In genomic region chr10:111595513-111595995, GRCm38 (mm10) we compare ENCODE assay signal across 10 mouse cellular contexts.
DNase-seq lines count a peak whose midpoint lies in the region; ATAC-seq lines count a peak whose summit lies in the region.
"Had no signal": no experiment of that assay in that cellular context is flagged by ENCODE, and none has a peak within 500 bp of the region (broad histone marks: within the 10 kb centered on the region; RNA-seq: fewer than 3 reads in every experiment).

No protein-coding gene starts in this region.

- H3K4me2 ChIP-seq in heart, embryonic 15.5 days, result peak overlapping the region; percentile 56
- 0 out of 2 replicates have a peak overlapping the region, but pooled peaks have one; percentile 17 for H3K4me2 ChIP-seq in kidney, embryonic 15.5 days
- no peak overlapping the region for H3K4me2 ChIP-seq in midbrain, embryonic 15.5 days
- H3K4me2 ChIP-seq: forebrain, embryonic 12.5 days had no signal

- H3K27me3 ChIP-seq in heart, embryonic 15.5 days, result 0 out of 2 replicates have a peak, but pooled peaks cover 3% of the 10 kb centered on the region
- H3K27me3 ChIP-seq in kidney, embryonic 15.5 days, result no peaks in the 10 kb centered on the region
- H3K27me3 ChIP-seq in midbrain, embryonic 15.5 days (replicated peaks), result no peaks in the 10 kb centered on the region
- H3K27me3 ChIP-seq: forebrain, embryonic 12.5 days had no signal

- ATAC-seq in heart, embryonic 15.5 days (replicated peaks; ENCODE audit: insufficient number of reproducible peaks, insufficient read depth, low FRiP score, low read depth), result 0 out of 2 replicates have a peak, but pooled peaks have one; percentile 5
- ATAC-seq in kidney, embryonic 15.5 days (replicated peaks; ENCODE audit: low FRiP score), result peak; percentile 55
- ATAC-seq in midbrain, embryonic 15.5 days (replicated peaks), result peak; percentile 51; the same call in 1 of the 2 replicates
- ATAC-seq in CD4-positive, CD25-positive, alpha-beta regulatory T cell, adult 4 months, result no peak

- no peaks in the 10 kb centered on the region for H3K9me3 ChIP-seq in heart, embryonic 15.5 days (replicated peaks)
- H3K9me3 ChIP-seq in kidney, embryonic 15.5 days (replicated peaks), result no peaks in the 10 kb centered on the region
- H3K9me3 ChIP-seq in midbrain, embryonic 15.5 days, result no peaks in the 10 kb centered on the region
- H3K9me3 ChIP-seq: forebrain, embryonic 12.5 days had no signal

- no peak overlapping the region for H3K9ac ChIP-seq in heart, embryonic 15.5 days
- H3K9ac ChIP-seq in kidney, embryonic 15.5 days, result no peak overlapping the region
- H3K9ac ChIP-seq in midbrain, embryonic 15.5 days, result no peak overlapping the region
- H3K9ac ChIP-seq: forebrain, embryonic 12.5 days had no signal

- H3K27ac ChIP-seq in heart, embryonic 15.5 days, result peak overlapping the region; percentile 75; the same call in 1 of the 2 replicates
- H3K27ac ChIP-seq in kidney, embryonic 15.5 days, result 0 out of 2 replicates have a peak overlapping the region, but pooled peaks have one; percentile 5
- H3K27ac ChIP-seq in midbrain, embryonic 15.5 days, result no peak overlapping the region
- H3K27ac ChIP-seq: forebrain, embryonic 12.5 days had no signal

- DNase-seq in heart, postnatal 25 days (ENCODE audit: low spot score), result no peak
- DNase-seq in c-Kit-positive CD71-positive TER-119-negative erythroid progenitor cells, embryonic 14.5 days (ENCODE audit: low read depth), result peak; percentile 61
- DNase-seq in gastrocnemius, postnatal 10 days, result no peak
- DNase-seq in layer of hippocampus, postnatal 10 days (ENCODE audit: low spot score in 2 of 2), result no peak

- intact Hi-C loops in heart, postnatal 25 days (cut with DNase I), result no loop called here

- H3K36me3 ChIP-seq in heart, embryonic 15.5 days, result no peaks in the 10 kb centered on the region
- H3K36me3 ChIP-seq in kidney, embryonic 15.5 days, result no peaks in the 10 kb centered on the region
- H3K36me3 ChIP-seq in midbrain, embryonic 15.5 days (replicated peaks), result no peaks in the 10 kb centered on the region
- H3K36me3 ChIP-seq: forebrain, embryonic 12.5 days had no signal

- peaks cover 46% of the 10 kb centered on the region for H3K4me1 ChIP-seq in heart, embryonic 15.5 days (replicated peaks)
- H3K4me1 ChIP-seq in kidney, embryonic 15.5 days, result peaks cover 43% of the 10 kb centered on the region
- peaks cover 8% of the 10 kb centered on the region for H3K4me1 ChIP-seq in midbrain, embryonic 15.5 days

- peak overlapping the region; percentile 21; the same call in 1 of the 2 replicates for H3K4me3 ChIP-seq in heart, embryonic 15.5 days
- H3K4me3 ChIP-seq in kidney, embryonic 15.5 days (replicated peaks), result no peak overlapping the region
- no peak overlapping the region for H3K4me3 ChIP-seq in midbrain, embryonic 15.5 days
- H3K4me3 ChIP-seq: forebrain, embryonic 12.5 days; myocyte had no signal

- 15% methylated on average over 8 of the region's 8 CpGs for WGBS in heart, embryonic 15.5 days
- WGBS in kidney, embryonic 15.5 days, result 22% methylated on average over 8 of the region's 8 CpGs
- 43% methylated on average over 8 of the region's 8 CpGs for WGBS in midbrain, embryonic 15.5 days
